Mouse (Mus musculus) cerebellum, adult 2 months (tissue): Measurements from ENCODE around the gene Hoxd4. TPM values are rescaled to one million over a fixed set of nuclear protein-coding genes. Genes with fewer than 3 reads are reported as not detected.

Experiments
- DNase-seq, 2 experiments: peaks; one replicate each; pipeline ENCODE4 v3.0.0; 2021
- H3K27ac ChIP-seq: fragments of 200-500 bp; 2 replicates; pipeline ENCODE4 v1.5.1; 2012; ENCODE audit warnings: low read length, control low read depth, inconsistent platforms; ENCODE audit not compliant: insufficient read depth
- H3K27me3 ChIP-seq: fragments of 200-500 bp; 2 replicates; pipeline ENCODE4 v1.6.1; 2012; ENCODE audit warnings: inconsistent platforms, mild to moderate bottlenecking, low read length, moderate library complexity; ENCODE audit not compliant: control insufficient read depth, insufficient read depth
- H3K4me1 ChIP-seq: fragments of 200-500 bp; 2 replicates; pipeline ENCODE4 v1.6.1; 2011; ENCODE audit warnings: low read length; ENCODE audit not compliant: control insufficient read depth, insufficient read depth
- H3K4me3 ChIP-seq: fragments of 200-500 bp; replicated peaks from 2 replicates; pipeline ENCODE3; 2011; ENCODE audit warnings: mild to moderate bottlenecking, low read depth, low read length, control low read depth; ENCODE audit not compliant: insufficient read depth
- CTCF ChIP-seq: fragments of 200-500 bp; IDR thresholded peaks from 2 replicates; pipeline ENCODE4 v1.5.1; 2011; ENCODE audit warnings: low read depth, mild to moderate bottlenecking, control low read depth, low read length, moderate library complexity, borderline replicate concordance; ENCODE audit not compliant: insufficient read depth
- POLR2A ChIP-seq: fragments of 200-500 bp; IDR thresholded peaks from 2 replicates; pipeline ENCODE4 v1.6.1; 2011; ENCODE audit warnings: low read length, control low read depth, borderline replicate concordance; ENCODE audit not compliant: insufficient read depth
- WGBS: fragments of 180-500 bp; shearing (Covaris S2); methylation state at CpG from one replicate; pipeline ENCODE4 v1.1.7; 2018; 5-methylcytosine and 5-hydroxymethylcytosine counted together
- polyA plus RNA-seq: library from polyadenylated mRNA; depleted of rRNA; stranded (reverse); fragments of >200 nt; gene quantifications from 2 replicates; pipeline ENCODE4 v1.2.3, GENCODE M21; 2012

Hoxd4 gene
- polyA plus RNA-seq, 1 experiment, result 2.8 TPM

GRCm38 (mm10) chr2:74681594-74682531 is 29.9 kb upstream of the Hoxd4 start:
- Histone ChIP-seq H3K4me3 (no peak overlapping the region), H3K27ac (no peak overlapping the region), H3K4me1 (no peaks in the 10 kb centered on the region), H3K27me3 (peaks cover 15% of the 10 kb centered on the region; the same call in 1 of the 2 replicates)
- no peak for TF ChIP-seq POLR2A
- no peak for TF ChIP-seq CTCF
- WGBS, result 1% methylated on average over 78 of the region's 78 CpGs
- DNase-seq, result no peak

- Histone ChIP-seq H3K27me3 (peaks cover 19% of the 10 kb centered on the region; the same call in 1 of the 2 replicates), H3K27ac (no peak overlapping the region), H3K4me1 (no peaks in the 10 kb centered on the region), H3K4me3 (no peak overlapping the region)
- WGBS, result 2% methylated on average over 51 of the region's 51 CpGs
- no peak for DNase-seq
- no peak for TF ChIP-seq POLR2A
- TF ChIP-seq CTCF, result no peak
Measured at GRCm38 (mm10) chr2:74682796-74683195, 28.9 kb upstream of the Hoxd4 start.

GRCm38 (mm10) chr2:74683471-74683951 is 28.2 kb upstream of the Hoxd4 start:
- Histone ChIP-seq H3K4me3 (no peak overlapping the region), H3K27me3 (peaks cover 20% of the 10 kb centered on the region; the same call in 1 of the 2 replicates), H3K27ac (no peak overlapping the region), H3K4me1 (no peaks in the 10 kb centered on the region)
- no peak for DNase-seq
- WGBS, result 3% methylated on average over 18 of the region's 18 CpGs
- TF ChIP-seq POLR2A, result no peak
- no peak for TF ChIP-seq CTCF

- 3% methylated on average over 12 of the region's 12 CpGs for WGBS
- Histone ChIP-seq H3K27ac (no peak overlapping the region), H3K4me1 (no peaks in the 10 kb centered on the region), H3K4me3 (no peak overlapping the region), H3K27me3 (peaks cover 18% of the 10 kb centered on the region; the same call in 1 of the 2 replicates)
- DNase-seq, result no peak
- TF ChIP-seq CTCF (no peak), POLR2A (no peak)
Measured at GRCm38 (mm10) chr2:74684106-74684505, 27.6 kb upstream of the Hoxd4 start.

GRCm38 (mm10) chr2:74685059-74685603 is 26.6 kb upstream of the Hoxd4 start:
- Histone ChIP-seq H3K4me1 (no peaks in the 10 kb centered on the region), H3K27me3 (peaks cover 18% of the 10 kb centered on the region; the same call in 1 of the 2 replicates), H3K27ac (no peak overlapping the region), H3K4me3 (no peak overlapping the region)
- no peak for DNase-seq
- TF ChIP-seq POLR2A (no peak), CTCF (no peak)
- 15% methylated on average over 4 of the region's 4 CpGs for WGBS

- H3K4me3 ChIP-seq, result no peak overlapping the region
- WGBS, result 9% methylated on average over 17 of the region's 17 CpGs
- H3K4me1 ChIP-seq, result no peaks in the 10 kb centered on the region
- no peak for DNase-seq
- no peak overlapping the region for H3K27ac ChIP-seq
- H3K27me3 ChIP-seq, result peaks cover 21% of the 10 kb centered on the region; the same call in 1 of the 2 replicates
- TF ChIP-seq CTCF, result peak; percentile 15; the same call in 1 of the 2 replicates
- no peak for TF ChIP-seq POLR2A
Measured at GRCm38 (mm10) chr2:74686301-74686987, 25.3 kb upstream of the Hoxd4 start.

GRCm38 (mm10) chr2:74686988-74687697 is 24.6 kb upstream of the Hoxd4 start:
- Histone ChIP-seq H3K4me1 (no peaks in the 10 kb centered on the region), H3K27me3 (peaks cover 24% of the 10 kb centered on the region; the same call in 1 of the 2 replicates), H3K27ac (no peak overlapping the region), H3K4me3 (no peak overlapping the region)
- WGBS, result 4% methylated on average over 27 of the region's 27 CpGs
- TF ChIP-seq CTCF (no peak), POLR2A (no peak)
- no peak for DNase-seq
